In genomic region chr4:106330371-106330819, GRCm38 (mm10) we compare ENCODE assay signal across 16 mouse cellular contexts. TPM values are rescaled to one million over a fixed set of nuclear protein-coding genes. Genes with fewer than 3 reads are reported as not detected.
DNase-seq lines count a peak whose midpoint lies in the region; ATAC-seq and TF ChIP-seq lines count a peak whose summit lies in the region.
"Had no signal": no experiment of that assay in that cellular context is flagged by ENCODE, and none has a peak within 500 bp of the region (broad histone marks: within the 10 kb centered on the region; RNA-seq: fewer than 3 reads in every experiment).

No protein-coding gene starts in this region.

- no peak overlapping the region for H3K4me3 ChIP-seq in gastrocnemius, adult 2 months
- H3K4me3 ChIP-seq in midbrain, embryonic 11.5 days (ENCODE audit: low read depth, low read length) = no peak overlapping the region
- no peak overlapping the region for H3K4me3 ChIP-seq in midbrain, embryonic 10.5 days
- H3K4me3 ChIP-seq: embryonic facial prominence, embryonic 12.5 days; forebrain, embryonic 13.5 days; limb, embryonic 15.5 days; neural tube, embryonic 13.5 days had no signal

- no peak overlapping the region for H3K4me2 ChIP-seq in midbrain, embryonic 11.5 days
- H3K4me2 ChIP-seq: embryonic facial prominence, embryonic 12.5 days; forebrain, embryonic 13.5 days; limb, embryonic 15.5 days; neural tube, embryonic 13.5 days had no signal

- H3K9ac ChIP-seq in midbrain, embryonic 11.5 days (ENCODE audit: low read length) = no peak overlapping the region
- H3K9ac ChIP-seq: embryonic facial prominence, embryonic 12.5 days; forebrain, embryonic 13.5 days; limb, embryonic 15.5 days; neural tube, embryonic 13.5 days had no signal

- peak overlapping the region; percentile 66 for H3K27ac ChIP-seq in gastrocnemius, adult 2 months
- H3K27ac ChIP-seq in midbrain, embryonic 11.5 days (ENCODE audit: low read depth, low read length) = no peak overlapping the region
- no peak overlapping the region for H3K27ac ChIP-seq in midbrain, embryonic 10.5 days (replicated peaks)
- H3K27ac ChIP-seq: embryonic facial prominence, embryonic 12.5 days; forebrain, embryonic 13.5 days; limb, embryonic 15.5 days; neural tube, embryonic 13.5 days had no signal

- no peaks in the 10 kb centered on the region for H3K36me3 ChIP-seq in midbrain, embryonic 11.5 days (ENCODE audit: control insufficient read depth, insufficient read depth, low read length)
- H3K36me3 ChIP-seq in midbrain, embryonic 10.5 days = peaks cover 13% of the 10 kb centered on the region
- H3K36me3 ChIP-seq: embryonic facial prominence, embryonic 12.5 days had no signal

- H3K9me3 ChIP-seq in midbrain, embryonic 11.5 days (ENCODE audit: control insufficient read depth, low read length) = no peaks in the 10 kb centered on the region
- H3K9me3 ChIP-seq in midbrain, embryonic 10.5 days (replicated peaks) = no peaks in the 10 kb centered on the region
- H3K9me3 ChIP-seq: embryonic facial prominence, embryonic 12.5 days; forebrain, embryonic 13.5 days; limb, embryonic 15.5 days; neural tube, embryonic 13.5 days had no signal

- no peaks in the 10 kb centered on the region for H3K4me1 ChIP-seq in midbrain, embryonic 11.5 days (ENCODE audit: control insufficient read depth, insufficient read depth, low read length)
- no peaks in the 10 kb centered on the region; the same call in 1 of the 2 replicates for H3K4me1 ChIP-seq in midbrain, embryonic 10.5 days
- H3K4me1 ChIP-seq: forebrain, embryonic 13.5 days; limb, embryonic 15.5 days; neural tube, embryonic 13.5 days had no signal

- no peak for ATAC-seq in midbrain, embryonic 11.5 days (ENCODE audit: low FRiP score)
- ATAC-seq: forebrain, embryonic 13.5 days; inflammation-experienced regulatory T-cells, adult 6 months had no signal

- TF ChIP-seq CTCF in gastrocnemius, adult 2 months (IDR thresholded peaks at IDR 0.05) = no peak

- WGBS in midbrain, embryonic 11.5 days = 90% methylated on average over 5 of the region's 5 CpGs
- 81% methylated on average over 5 of the region's 5 CpGs for WGBS in midbrain, embryonic 10.5 days

- intact Hi-C loops in gastrocnemius, adult 2 months (cut with DNase I) = loop anchor here (5.0 kb wide), 1 partner anchor 73 kb away; no protein-coding TSS in a partner anchor
- intact Hi-C loops in left cerebral cortex, postnatal 10 days (cut with DNase I) = no loop called here

- no peaks in the 10 kb centered on the region for H3K27me3 ChIP-seq in midbrain, embryonic 11.5 days (ENCODE audit: control insufficient read depth, insufficient read depth, low read length)
- H3K27me3 ChIP-seq in midbrain, embryonic 10.5 days (ENCODE audit: low read depth, poor library complexity, severe bottlenecking) = no peaks in the 10 kb centered on the region
- H3K27me3 ChIP-seq: embryonic facial prominence, embryonic 12.5 days; forebrain, embryonic 13.5 days; limb, embryonic 15.5 days; neural tube, embryonic 13.5 days had no signal

- DNase-seq in gastrocnemius, adult 2 months = no peak
- DNase-seq in gastrocnemius, postnatal 4 days (ENCODE audit: low spot score in 2 of 2) = no peak
- peak; percentile 87 for DNase-seq in midbrain, embryonic 11.5 days (ENCODE audit: low spot score, missing footprints)
- no peak for DNase-seq in midbrain, embryonic 10.5 days (ENCODE audit: low spot score)
- DNase-seq in kidney, adult 9 months = peak; percentile 78
- DNase-seq in yolk sac, embryonic 10.5 days (ENCODE audit: low spot score) = peak; percentile 80
- no peak for DNase-seq in left cerebral cortex, postnatal 10 days (ENCODE audit: extremely low spot score in 1 of 2, low spot score in 2 of 2)
- DNase-seq in layer of hippocampus, postnatal 25 days (ENCODE audit: extremely low spot score in 1 of 2, low spot score in 1 of 2) = no peak
- DNase-seq: cerebellum, adult 11-12 months; gastrocnemius, postnatal 10 days; midbrain, embryonic 14.5 days had no signal

RNA-seq across cellular contexts. Expression of gene Usp24, which starts 14.4 kb away (rescaled TPM):
- 10 to 100 TPM; 62.5 to 69.2 TPM for total RNA-seq in gastrocnemius, adult 2 months (2021)
- total RNA-seq in gastrocnemius, postnatal 4 days (2021) = 10 to 100 TPM; 34.9 to 36.4 TPM
- 9.9 and 10.0 TPM in 2 replicates for polyA plus RNA-seq in midbrain, embryonic 11.5 days (2014; fragmentation: Nextera tagmentation; extraction: Ambion mirVana)
- polyA plus RNA-seq in midbrain, embryonic 10.5 days (2016; fragmentation: Nextera tagmentation; extraction: Ambion mirVana) = 6.4 and 7.0 TPM in 2 replicates
- 10 to 100 TPM; 47.2 to 48.0 TPM for total RNA-seq in left cerebral cortex, postnatal 10 days (2021)
- total RNA-seq in layer of hippocampus, postnatal 25 days (2021) = 10 to 100 TPM; 35.2 to 42.8 TPM

Comparison
In these comparisons a context has a peak if more than half of its experiments do, and no peak if none do; other contexts are left out.
1. DNase-seq: peak in midbrain, embryonic 11.5 days (single experiment), kidney, adult 9 months (single experiment) and yolk sac, embryonic 10.5 days (single experiment); none in gastrocnemius, adult 2 months (single experiment), gastrocnemius, postnatal 4 days (0 of 2), midbrain, embryonic 10.5 days (single experiment), left cerebral cortex, postnatal 10 days (0 of 2) and layer of hippocampus, postnatal 25 days (0 of 2).